Mouse (Mus musculus): ENCODE measurements around the gene Emp1. TPM values are rescaled to one million over a fixed set of nuclear protein-coding genes. Genes with fewer than 3 reads are reported as not detected.

Gene Emp1
- total RNA-seq (2023): 55.0 TPM

DNA sequence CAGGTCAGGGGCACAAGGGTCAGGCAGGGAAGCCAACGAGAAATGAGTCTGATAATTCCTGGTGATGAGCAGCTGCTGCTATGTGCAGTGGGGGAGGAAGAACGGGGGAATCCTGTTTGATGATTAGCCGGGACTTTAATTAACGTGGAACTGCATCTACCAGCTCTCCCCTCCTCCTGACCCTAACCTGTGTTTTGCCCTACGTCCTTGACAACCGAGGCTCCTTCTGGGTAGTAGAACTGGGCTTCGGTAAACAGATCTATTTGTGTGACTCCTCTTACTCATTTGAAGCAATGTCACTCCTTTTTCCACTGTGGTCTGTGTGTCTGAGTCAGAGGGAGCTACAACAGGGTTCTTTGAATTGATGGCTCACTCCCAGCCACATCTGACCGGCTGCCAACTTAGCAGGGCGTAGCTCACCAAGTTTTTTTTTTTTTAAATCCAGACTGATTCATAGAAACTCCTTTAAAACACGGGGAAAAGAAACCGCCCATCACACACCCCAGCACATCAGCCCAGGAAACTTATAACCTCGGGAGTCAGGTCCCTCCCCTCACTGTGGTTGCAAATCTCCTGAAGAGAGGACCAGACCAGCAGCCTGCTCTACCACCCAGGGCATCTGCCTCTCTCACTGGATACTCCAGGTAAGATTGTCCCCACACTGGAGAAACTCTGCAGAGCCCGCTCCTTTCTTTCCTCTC lies at the start of gene Emp1:
Gene Emp1, plus strand, starts transcription at position 87 of the 701 bp plus-strand sequence.

Other genes starting within 250 kb of the Emp1 start
- not detected for gene Gprc5d, start 244.3 kb upstream of the Emp1 start, total RNA-seq (2023)
- gene Fam234b, start 164.6 kb upstream of the Emp1 start, total RNA-seq (2023): 24.5 TPM
- 23.7 TPM for gene Hebp1, start 164.5 kb upstream of the Emp1 start, total RNA-seq (2023)
- not detected for gene Gsg1, start 108.2 kb upstream of the Emp1 start, total RNA-seq (2023)
- not detected for gene Pbp2, start 52.1 kb upstream of the Emp1 start, total RNA-seq (2023)